ENCODE assay signal across 8 mouse cellular contexts in the genomic region with DNA sequence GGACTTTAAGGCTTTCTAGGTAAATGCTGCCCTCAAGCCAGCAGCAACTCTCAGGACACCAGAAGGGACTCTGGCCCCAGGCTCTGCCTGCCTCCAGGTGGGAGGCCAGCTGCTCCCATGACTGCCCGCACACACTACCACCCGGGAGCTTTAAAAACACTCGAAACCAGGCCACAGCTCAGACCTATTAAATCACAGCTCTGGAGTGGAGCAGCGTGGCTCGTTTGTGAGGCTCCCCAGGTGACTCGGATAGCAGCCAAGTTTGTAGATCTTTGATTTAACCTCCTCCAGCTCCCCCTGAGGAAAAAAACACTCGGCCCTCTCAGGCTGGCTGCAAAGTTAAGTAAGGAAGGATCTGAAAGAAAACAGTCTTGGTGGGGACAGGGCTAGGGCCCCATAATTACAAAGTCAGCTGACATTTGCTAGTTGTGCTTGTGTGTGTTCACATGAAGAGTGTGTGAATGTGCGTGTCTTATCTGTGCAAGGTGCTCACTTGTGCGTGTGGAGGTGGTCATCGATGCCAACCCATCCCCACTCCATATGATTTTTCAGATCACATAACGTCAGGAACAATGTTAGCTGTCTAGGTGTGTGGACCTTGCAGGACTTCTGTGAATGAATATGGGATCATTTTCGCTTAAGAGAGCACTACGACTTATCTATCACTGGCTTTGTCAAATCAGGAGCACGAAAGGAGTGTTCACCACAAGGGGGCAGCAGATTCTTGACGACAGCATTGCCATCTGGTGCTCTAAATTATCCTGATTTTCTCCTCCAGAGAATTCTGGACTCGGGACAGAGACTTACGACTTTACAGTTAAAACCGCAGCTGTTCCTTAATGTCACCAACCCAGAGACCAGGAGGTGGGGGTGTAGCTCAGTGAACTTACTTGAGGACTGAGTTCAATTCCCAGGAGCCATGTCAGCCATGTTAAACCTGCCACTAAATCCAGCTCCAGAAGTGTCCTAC. TPM values are rescaled to one million over a fixed set of nuclear protein-coding genes. Genes with fewer than 3 reads are reported as not detected.
DNase-seq lines count a peak whose midpoint lies in the region; ATAC-seq and TF ChIP-seq lines count a peak whose summit lies in the region.

No protein-coding gene starts in this region.

- no peaks in the 10 kb centered on the region; the same call in 1 of the 2 replicates for H3K4me1 ChIP-seq in intestine, embryonic 14.5 days (replicated peaks; ENCODE audit: control insufficient read depth, insufficient read depth, low read length)
- no peaks in the 10 kb centered on the region for H3K4me1 ChIP-seq in intestine, embryonic 15.5 days (replicated peaks)
- peaks cover 4% of the 10 kb centered on the region for H3K4me1 ChIP-seq in forebrain, embryonic 16.5 days (replicated peaks; ENCODE audit: control insufficient read depth, insufficient read depth, low read length)
- no peaks in the 10 kb centered on the region for H3K4me1 ChIP-seq in hindbrain, postnatal 0 days (ENCODE audit: insufficient read depth, low read length)
- H3K4me1 ChIP-seq in midbrain, embryonic 16.5 days (ENCODE audit: control insufficient read depth, insufficient read depth, low read length), result no peaks in the 10 kb centered on the region

- ATAC-seq in intestine, embryonic 14.5 days (replicated peaks; ENCODE audit: low FRiP score, low TSS enrichment, low read depth), result peak; percentile 34; the same call in 1 of the 2 replicates
- no peak for ATAC-seq in intestine, embryonic 15.5 days
- peak; percentile 73 for ATAC-seq in forebrain, embryonic 16.5 days
- ATAC-seq in hindbrain, postnatal 0 days, result peak; percentile 62; the same call in 1 of the 2 replicates
- ATAC-seq in midbrain, embryonic 16.5 days, result 0 out of 2 replicates have a peak, but pooled peaks have one; percentile 21

- H3K4me3 ChIP-seq in intestine, embryonic 14.5 days (ENCODE audit: low read depth, low read length), result no peak overlapping the region
- no peak overlapping the region for H3K4me3 ChIP-seq in intestine, embryonic 15.5 days (replicated peaks)
- no peak overlapping the region for H3K4me3 ChIP-seq in forebrain, embryonic 16.5 days (replicated peaks; ENCODE audit: low read length)
- H3K4me3 ChIP-seq in hindbrain, postnatal 0 days (ENCODE audit: low read length), result no peak overlapping the region
- no peak overlapping the region for H3K4me3 ChIP-seq in midbrain, embryonic 16.5 days (ENCODE audit: low read depth, low read length)

- no peak overlapping the region for H3K9ac ChIP-seq in intestine, embryonic 14.5 days (ENCODE audit: low read length)
- no peak overlapping the region for H3K9ac ChIP-seq in intestine, embryonic 15.5 days
- no peak overlapping the region for H3K9ac ChIP-seq in forebrain, embryonic 16.5 days (replicated peaks; ENCODE audit: low read depth, low read length)
- no peak overlapping the region for H3K9ac ChIP-seq in hindbrain, postnatal 0 days (replicated peaks; ENCODE audit: low read length)
- H3K9ac ChIP-seq in midbrain, embryonic 16.5 days (ENCODE audit: low read depth, low read length), result no peak overlapping the region

- WGBS in intestine, embryonic 14.5 days, result 46% methylated on average over 18 of the region's 18 CpGs
- WGBS in intestine, embryonic 15.5 days, result 50% methylated on average over 18 of the region's 18 CpGs
- 44% methylated on average over 18 of the region's 18 CpGs for WGBS in forebrain, embryonic 16.5 days
- 42% methylated on average over 18 of the region's 18 CpGs for WGBS in hindbrain, postnatal 0 days
- 41% methylated on average over 18 of the region's 18 CpGs for WGBS in midbrain, embryonic 16.5 days

- H3K4me2 ChIP-seq in intestine, embryonic 14.5 days (ENCODE audit: low read length), result no peak overlapping the region
- H3K4me2 ChIP-seq in intestine, embryonic 15.5 days (replicated peaks), result no peak overlapping the region
- no peak overlapping the region for H3K4me2 ChIP-seq in forebrain, embryonic 16.5 days (ENCODE audit: low read length)
- H3K4me2 ChIP-seq in hindbrain, postnatal 0 days (ENCODE audit: low read depth, low read length), result no peak overlapping the region
- no peak overlapping the region for H3K4me2 ChIP-seq in midbrain, embryonic 16.5 days (ENCODE audit: low read length)

- H3K27ac ChIP-seq in intestine, embryonic 14.5 days (ENCODE audit: low read depth), result no peak overlapping the region
- H3K27ac ChIP-seq in intestine, embryonic 15.5 days, result no peak overlapping the region
- H3K27ac ChIP-seq in forebrain, embryonic 16.5 days (ENCODE audit: low read length), result no peak overlapping the region
- H3K27ac ChIP-seq in hindbrain, postnatal 0 days, result peak overlapping the region; percentile 41; the same call in 1 of the 2 replicates
- H3K27ac ChIP-seq in midbrain, embryonic 16.5 days (ENCODE audit: low read length), result no peak overlapping the region

- DNase-seq in intestine, embryonic 14.5 days (ENCODE audit: low spot score), result peak; percentile 90
- peak; percentile 54 for DNase-seq in c-Kit-positive CD71-positive TER-119-negative erythroid progenitor cells, embryonic 14.5 days (ENCODE audit: low read depth)
- DNase-seq in hindbrain, postnatal 0 days (ENCODE audit: low spot score), result peak; percentile 95
- DNase-seq in left cerebral cortex, adult 9 months (ENCODE audit: low spot score in 2 of 2), result peak; percentile 36 to 92
- peak; percentile 71 for DNase-seq in telencephalon, adult 2 months (ENCODE audit: low read depth, low spot score)

- no peaks in the 10 kb centered on the region for H3K9me3 ChIP-seq in intestine, embryonic 14.5 days (ENCODE audit: control insufficient read depth, low read length)
- H3K9me3 ChIP-seq in intestine, embryonic 15.5 days, result no peaks in the 10 kb centered on the region
- H3K9me3 ChIP-seq in forebrain, embryonic 16.5 days (ENCODE audit: control insufficient read depth, low read length), result no peaks in the 10 kb centered on the region
- H3K9me3 ChIP-seq in hindbrain, postnatal 0 days (ENCODE audit: low read length), result no peaks in the 10 kb centered on the region
- no peaks in the 10 kb centered on the region for H3K9me3 ChIP-seq in midbrain, embryonic 16.5 days (replicated peaks; ENCODE audit: control insufficient read depth, low read length, poor library complexity, severe bottlenecking)

- peak; percentile 93 for TF ChIP-seq CTCF in hindbrain, postnatal 0 days (IDR thresholded peaks at IDR 0.05; ENCODE audit: low read depth)

- no peaks in the 10 kb centered on the region for H3K27me3 ChIP-seq in intestine, embryonic 14.5 days (replicated peaks; ENCODE audit: control insufficient read depth, insufficient read depth, low read length)
- H3K27me3 ChIP-seq in intestine, embryonic 15.5 days (replicated peaks), result no peaks in the 10 kb centered on the region
- no peaks in the 10 kb centered on the region for H3K27me3 ChIP-seq in forebrain, embryonic 16.5 days (replicated peaks; ENCODE audit: control insufficient read depth, insufficient read depth, low read length)
- no peaks in the 10 kb centered on the region for H3K27me3 ChIP-seq in hindbrain, postnatal 0 days (ENCODE audit: insufficient read depth, low read length)
- H3K27me3 ChIP-seq in midbrain, embryonic 16.5 days (ENCODE audit: control insufficient read depth, insufficient read depth, low read depth, low read length), result no peaks in the 10 kb centered on the region

- H3K36me3 ChIP-seq in intestine, embryonic 14.5 days (ENCODE audit: control insufficient read depth, insufficient read depth, low read length), result peaks cover 29% of the 10 kb centered on the region
- no peaks in the 10 kb centered on the region; the same call in 1 of the 2 replicates for H3K36me3 ChIP-seq in intestine, embryonic 15.5 days
- peaks cover 10% of the 10 kb centered on the region; the same call in 1 of the 2 replicates for H3K36me3 ChIP-seq in forebrain, embryonic 16.5 days (ENCODE audit: control insufficient read depth, insufficient read depth)
- H3K36me3 ChIP-seq in hindbrain, postnatal 0 days (ENCODE audit: insufficient read depth, low read length), result peaks cover 13% of the 10 kb centered on the region; the same call in 1 of the 2 replicates
- peaks cover 19% of the 10 kb centered on the region for H3K36me3 ChIP-seq in midbrain, embryonic 16.5 days (ENCODE audit: control insufficient read depth, insufficient read depth, low read length)

RNA-seq across cellular contexts. Expression of a gene that starts 20.8 kb away (rescaled TPM):
- polyA plus RNA-seq in intestine, embryonic 14.5 days (2014; fragmentation: Nextera tagmentation; extraction: Ambion mirVana), result 13.0 and 13.5 TPM in 2 replicates
- 20.3 and 21.8 TPM in 2 replicates for polyA plus RNA-seq in intestine, embryonic 15.5 days (2015; fragmentation: Nextera tagmentation; extraction: Ambion mirVana)
- 34.4 and 36.1 TPM in 2 replicates for polyA plus RNA-seq in forebrain, embryonic 16.5 days (2015; fragmentation: Nextera tagmentation; extraction: Ambion mirVana)
- 75.9 and 79.3 TPM in 2 replicates for total RNA-seq in hindbrain, postnatal 0 days (2014; rRNA removed)
- 35.7 and 40.9 TPM in 2 replicates for polyA plus RNA-seq in hindbrain, postnatal 0 days (2015; fragmentation: Nextera tagmentation; extraction: Ambion mirVana)
- polyA plus RNA-seq in midbrain, embryonic 16.5 days (2015; fragmentation: Nextera tagmentation; extraction: Ambion mirVana), result 34.1 and 40.1 TPM in 2 replicates
